Mouse (Mus musculus) limb, embryonic 14.5 days (tissue): ENCODE results near the gene Prr15. TPM values are rescaled to one million over a fixed set of nuclear protein-coding genes. Genes with fewer than 3 reads are reported as not detected.

Source experiments
- ATAC-seq: fragments of 200-750 bp; cut with Nextera tagmentation; 2 replicates; pipeline ENCODE4 v1.8.0; 2017; ENCODE audit warnings: low read depth, moderate number of reproducible peaks, moderate TSS enrichment; ENCODE audit not compliant: low FRiP score
- DNase-seq: peaks from one replicate; pipeline ENCODE4 v3.0.0-alpha.2; 2015; ENCODE audit warnings: low spot score
- H3K27ac ChIP-seq: fragments of 300-500 bp; sonication (generic); replicated peaks from 2 replicates; pipeline ENCODE4 v1.5.1; 2014; ENCODE audit warnings: low read depth, mild to moderate bottlenecking, low read length, moderate library complexity, mixed read lengths
- H3K27me3 ChIP-seq: fragments of 300-500 bp; sonication (generic); 2 replicates; pipeline ENCODE4 v1.6.1; 2014; ENCODE audit warnings: low read length, mixed read lengths; ENCODE audit not compliant: control insufficient read depth, insufficient read depth
- H3K36me3 ChIP-seq: fragments of 300-500 bp; sonication (generic); 2 replicates; pipeline ENCODE4 v1.6.1; 2014; ENCODE audit warnings: mild to moderate bottlenecking, low read length, moderate library complexity, mixed read lengths; ENCODE audit not compliant: control insufficient read depth, insufficient read depth
- H3K4me1 ChIP-seq: fragments of 300-500 bp; sonication (generic); 2 replicates; pipeline ENCODE4 v1.6.1; 2014; ENCODE audit warnings: antibody characterized with exemption, low read length, mixed read lengths; ENCODE audit not compliant: control insufficient read depth, insufficient read depth
- H3K4me2 ChIP-seq: fragments of 300-500 bp; sonication (generic); replicated peaks from 2 replicates; pipeline ENCODE4 v1.6.1; 2014; ENCODE audit warnings: low read depth, mild to moderate bottlenecking, low read length, moderate library complexity; ENCODE audit not compliant: severe bottlenecking
- H3K4me3 ChIP-seq: fragments of 300-500 bp; sonication (generic); replicated peaks from 2 replicates; pipeline ENCODE4 v1.5.1; 2014; ENCODE audit warnings: low read length
- H3K9ac ChIP-seq: fragments of 300-500 bp; sonication (generic); 2 replicates; pipeline ENCODE4 v1.6.1; 2014; ENCODE audit warnings: mild to moderate bottlenecking, low read depth, low read length, moderate library complexity; ENCODE audit not compliant: severe bottlenecking
- H3K9me3 ChIP-seq: fragments of 300-500 bp; sonication (generic); 2 replicates; pipeline ENCODE4 v1.6.1; 2016; ENCODE audit warnings: low read length; ENCODE audit not compliant: control insufficient read depth
- POLR2A ChIP-seq: fragments of 200-500 bp; IDR thresholded peaks from 2 replicates; pipeline ENCODE4 v1.8.0; 2012; ENCODE audit warnings: inconsistent platforms, mild to moderate bottlenecking, moderate library complexity, borderline replicate concordance; ENCODE audit not compliant: insufficient read depth, insufficient read length; ENCODE audit errors: extremely low read depth
- WGBS: fragments of 180-500 bp; shearing (Covaris S2); extraction: QIAGEN DNeasy Blood & Tissue Kit; methylation state at CpG from one replicate; pipeline ENCODE4 v1.1.7; 2014; 5-methylcytosine and 5-hydroxymethylcytosine counted together
- polyA plus RNA-seq, 2 experiments: library from polyadenylated mRNA; depleted of rRNA in 1 of 2; stranded (reverse) in 1 of 2; unstranded in 1 of 2; fragments of >200 nt; fragmentation: Nextera tagmentation in 1 of 2; extraction: Ambion mirVana in 1 of 2; gene quantifications; 2 replicates each; pipeline versions ENCODE4 v1.2.1 to v1.2.3; 2012 to 2014

Prr15 gene
- polyA plus RNA-seq, 2 experiments: 0.35 to 0.40 TPM

DNA sequence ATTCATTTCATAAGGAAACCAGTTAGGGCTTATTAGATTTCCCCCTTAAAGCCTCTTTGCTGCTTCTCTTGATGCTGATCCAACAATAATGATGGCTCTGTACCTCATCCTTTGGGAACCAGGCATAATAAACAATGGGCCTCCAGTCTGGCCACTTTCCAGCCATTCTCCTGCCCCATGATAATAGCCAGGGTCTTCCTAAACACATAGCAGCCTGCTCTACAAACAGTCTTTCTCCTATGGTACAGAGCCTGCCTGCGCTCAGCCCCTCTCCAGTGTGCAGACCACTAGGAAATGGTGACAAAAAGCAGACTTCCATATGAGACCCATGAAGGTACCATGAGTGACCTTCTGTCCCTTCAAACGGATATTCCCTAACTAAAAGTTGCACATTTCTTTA is 26.2 kb upstream of the Prr15 start:
- Histone ChIP-seq H3K4me1 (no peaks in the 10 kb centered on the region), H3K36me3 (no peaks in the 10 kb centered on the region), H3K9ac (no peak overlapping the region), H3K4me3 (no peak overlapping the region), H3K27me3 (no peaks in the 10 kb centered on the region), H3K27ac (no peak overlapping the region), H3K9me3 (no peaks in the 10 kb centered on the region), H3K4me2 (no peak overlapping the region)
- 68% methylated on average over 2 of the region's 2 CpGs for WGBS
- TF ChIP-seq POLR2A: no peak
- ATAC-seq (no peak), DNase-seq (no peak)

- Histone ChIP-seq H3K9ac (no peak overlapping the region), H3K27me3 (no peaks in the 10 kb centered on the region), H3K4me3 (no peak overlapping the region), H3K9me3 (no peaks in the 10 kb centered on the region), H3K36me3 (no peaks in the 10 kb centered on the region), H3K4me2 (no peak overlapping the region), H3K4me1 (0 out of 2 replicates have a peak, but pooled peaks cover 2% of the 10 kb centered on the region), H3K27ac (no peak overlapping the region)
- no peak for DNase-seq
- 68% methylated on average over 1 of the region's 1 CpGs for WGBS
- no peak for ATAC-seq
- no peak for TF ChIP-seq POLR2A
These were observed 19.9 kb upstream of the Prr15 start for GRCm38 (mm10) chr6:54305777-54306176.

DNA sequence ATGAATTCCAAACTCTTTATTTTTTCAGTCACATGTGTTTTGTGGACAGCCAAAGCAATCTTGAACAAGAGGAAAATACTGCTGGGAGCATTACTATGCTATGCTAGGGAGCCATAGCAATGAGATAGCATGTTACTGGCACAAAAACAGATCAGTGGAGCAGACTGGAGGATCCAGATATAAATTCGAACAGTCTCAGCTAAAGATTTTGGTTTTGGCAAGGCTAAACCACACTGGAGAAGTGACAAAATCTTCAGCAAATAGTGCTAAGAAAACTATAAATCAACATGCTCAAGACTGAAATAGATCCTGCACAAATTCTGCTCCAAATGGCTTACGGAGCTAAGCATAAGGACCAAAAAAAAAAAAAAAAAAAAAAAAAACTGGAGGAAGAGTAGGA is 12.6 kb upstream of the Prr15 start:
- no peaks in the 10 kb centered on the region for H3K27me3 ChIP-seq
- H3K4me1 ChIP-seq: no peaks in the 10 kb centered on the region
- H3K4me3 ChIP-seq: no peak overlapping the region
- H3K9ac ChIP-seq: no peak overlapping the region
- WGBS: 92% methylated on average over 2 of the region's 2 CpGs
- no peak overlapping the region for H3K4me2 ChIP-seq
- ATAC-seq (no peak), DNase-seq (no peak)
- no peaks in the 10 kb centered on the region for H3K36me3 ChIP-seq
- no peak for TF ChIP-seq POLR2A
- no peaks in the 10 kb centered on the region for H3K9me3 ChIP-seq
- H3K27ac ChIP-seq: no peak overlapping the region

DNA sequence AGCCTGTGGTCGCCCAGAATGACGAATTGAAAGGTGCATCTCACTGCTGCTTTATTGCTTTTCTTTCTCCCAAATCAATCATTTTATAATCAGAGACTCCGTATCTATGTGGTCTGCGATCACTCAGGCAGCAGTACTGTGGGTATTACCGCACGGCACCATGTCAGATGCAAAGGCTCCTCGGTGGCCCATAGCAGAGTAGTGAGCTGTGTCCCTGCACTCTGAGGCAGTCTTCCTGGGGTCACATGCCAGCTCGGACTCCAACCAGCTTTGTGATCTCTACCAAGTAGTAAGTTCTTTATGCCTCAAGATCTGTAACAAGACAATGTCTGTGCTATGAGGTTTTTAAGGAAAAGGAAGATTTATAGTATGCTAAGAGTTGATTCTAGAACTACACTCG is 7.0 kb upstream of the Prr15 start:
- ATAC-seq: no peak
- no peak for DNase-seq
- 86% methylated on average over 9 of the region's 9 CpGs for WGBS
- no peak overlapping the region for H3K4me3 ChIP-seq
- no peaks in the 10 kb centered on the region for H3K4me1 ChIP-seq
- no peak for TF ChIP-seq POLR2A
- H3K27me3 ChIP-seq: no peaks in the 10 kb centered on the region
- no peak overlapping the region for H3K4me2 ChIP-seq
- no peak overlapping the region for H3K9ac ChIP-seq
- H3K36me3 ChIP-seq: no peaks in the 10 kb centered on the region
- no peaks in the 10 kb centered on the region for H3K9me3 ChIP-seq
- H3K27ac ChIP-seq: no peak overlapping the region

- H3K4me2 ChIP-seq: no peak overlapping the region
- no peak overlapping the region for H3K27ac ChIP-seq
- no peak overlapping the region for H3K4me3 ChIP-seq
- H3K36me3 ChIP-seq: no peaks in the 10 kb centered on the region
- TF ChIP-seq POLR2A: no peak
- H3K4me1 ChIP-seq: no peaks in the 10 kb centered on the region
- ATAC-seq (no peak), DNase-seq (no peak)
- no peak overlapping the region for H3K9ac ChIP-seq
- no peaks in the 10 kb centered on the region for H3K9me3 ChIP-seq
- H3K27me3 ChIP-seq: peaks cover under 1% of the 10 kb centered on the region; the same call in 1 of the 2 replicates
- 72% methylated on average over 3 of the region's 3 CpGs for WGBS
These were observed 6.4 kb upstream of the Prr15 start for GRCm38 (mm10) chr6:54319198-54319597.

DNA sequence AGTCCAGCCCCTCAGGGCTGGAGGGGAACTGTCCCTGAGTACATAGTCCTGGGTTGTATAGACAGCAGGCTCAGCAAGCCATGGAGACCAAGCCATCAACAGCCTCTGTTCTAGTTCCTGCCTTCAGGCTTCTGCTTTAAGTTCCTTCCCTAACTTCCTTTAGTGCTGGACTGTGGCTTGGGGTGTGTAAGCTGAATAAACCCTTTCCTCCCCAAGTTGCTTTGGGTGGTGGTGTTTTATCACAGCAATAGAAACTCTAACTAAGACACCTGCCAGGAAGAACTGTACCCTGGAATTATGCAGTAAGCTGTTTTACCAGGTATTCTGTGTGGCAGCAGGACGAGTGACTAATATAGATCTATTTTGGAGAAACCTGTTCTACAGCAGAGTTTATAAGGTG is 5.4 kb upstream of the Prr15 start:
- no peak overlapping the region for H3K9ac ChIP-seq
- no peaks in the 10 kb centered on the region for H3K36me3 ChIP-seq
- H3K4me3 ChIP-seq: no peak overlapping the region
- H3K9me3 ChIP-seq: no peaks in the 10 kb centered on the region
- DNase-seq: no peak
- ATAC-seq: no peak
- no peak for TF ChIP-seq POLR2A
- WGBS: 63% methylated on average over 1 of the region's 1 CpGs
- no peaks in the 10 kb centered on the region for H3K4me1 ChIP-seq
- H3K27ac ChIP-seq: no peak overlapping the region
- no peak overlapping the region for H3K4me2 ChIP-seq
- peaks cover 9% of the 10 kb centered on the region for H3K27me3 ChIP-seq
